Mouse (Mus musculus) stomach, postnatal 0 days (tissue): ENCODE data around the gene Ciapin1. TPM values are rescaled to one million over a fixed set of nuclear protein-coding genes. Genes with fewer than 3 reads are reported as not detected.

ENCODE experiments used
- ATAC-seq: fragments of 200-750 bp; cut with Nextera tagmentation; 2 replicates; pipeline ENCODE4 v1.8.0; 2017; ENCODE audit not compliant: low FRiP score, low TSS enrichment
- DNase-seq: peaks from one replicate; pipeline ENCODE4 v3.0.0-alpha.2; 2016; ENCODE audit warnings: low spot score
- H3K27ac ChIP-seq: fragments of 300-500 bp; sonication (generic); replicated peaks from 2 replicates; pipeline ENCODE4 v1.5.1; 2014; ENCODE audit warnings: mild to moderate bottlenecking, control low read depth
- H3K27me3 ChIP-seq: fragments of 300-500 bp; sonication (generic); 2 replicates; pipeline ENCODE4 v1.6.1; 2014; ENCODE audit warnings: low read length; ENCODE audit not compliant: control insufficient read depth, insufficient read depth
- H3K36me3 ChIP-seq: fragments of 300-500 bp; sonication (generic); 2 replicates; pipeline ENCODE4 v1.6.1; 2014; ENCODE audit warnings: low read length, mixed read lengths; ENCODE audit not compliant: control insufficient read depth, insufficient read depth
- H3K4me1 ChIP-seq: fragments of 300-500 bp; sonication (generic); replicated peaks from 2 replicates; pipeline ENCODE4 v1.6.1; 2014; ENCODE audit warnings: antibody characterized with exemption; ENCODE audit not compliant: control insufficient read depth, insufficient read depth
- H3K4me2 ChIP-seq: fragments of 300-500 bp; sonication (generic); replicated peaks from 2 replicates; pipeline ENCODE4 v1.6.1; 2014; ENCODE audit warnings: low read depth, mild to moderate bottlenecking, control low read depth, moderate library complexity
- H3K4me3 ChIP-seq: fragments of 300-500 bp; sonication (generic); 2 replicates; pipeline ENCODE4 v1.5.1; 2014; ENCODE audit warnings: low read depth, low read length, control low read depth
- H3K9ac ChIP-seq: fragments of 300-500 bp; sonication (generic); 2 replicates; pipeline ENCODE4 v1.6.1; 2014; ENCODE audit warnings: mild to moderate bottlenecking, low read length, control low read depth, mixed read lengths
- H3K9me3 ChIP-seq: fragments of 300-500 bp; sonication (generic); 2 replicates; pipeline ENCODE4 v1.6.1; 2016; ENCODE audit warnings: low read length; ENCODE audit not compliant: control insufficient read depth
- CTCF ChIP-seq: IDR thresholded peaks from 2 replicates; pipeline ENCODE4 v1.5.1; 2016; ENCODE audit warnings: antibody characterized with exemption, low read depth, mild to moderate bottlenecking, moderate library complexity
- EP300 ChIP-seq: optimal IDR thresholded peaks from 2 replicates; pipeline ENCODE3; 2016; ENCODE audit warnings: antibody characterized with exemption
- WGBS: fragments of 180-500 bp; shearing (Covaris S2); extraction: QIAGEN DNeasy Blood & Tissue Kit; methylation state at CpG from one replicate; pipeline ENCODE4 v1.1.7; 2014; 5-methylcytosine and 5-hydroxymethylcytosine counted together
- polyA plus RNA-seq: library from polyadenylated mRNA; unstranded; fragments of >200 nt; fragmentation: Nextera tagmentation; extraction: Ambion mirVana; gene quantifications from 2 replicates; pipeline ENCODE4 v1.2.1, GENCODE M21; 2015

The Ciapin1 gene
- polyA plus RNA-seq, 1 experiment from 2014 or later = 58.8 TPM

DNA sequence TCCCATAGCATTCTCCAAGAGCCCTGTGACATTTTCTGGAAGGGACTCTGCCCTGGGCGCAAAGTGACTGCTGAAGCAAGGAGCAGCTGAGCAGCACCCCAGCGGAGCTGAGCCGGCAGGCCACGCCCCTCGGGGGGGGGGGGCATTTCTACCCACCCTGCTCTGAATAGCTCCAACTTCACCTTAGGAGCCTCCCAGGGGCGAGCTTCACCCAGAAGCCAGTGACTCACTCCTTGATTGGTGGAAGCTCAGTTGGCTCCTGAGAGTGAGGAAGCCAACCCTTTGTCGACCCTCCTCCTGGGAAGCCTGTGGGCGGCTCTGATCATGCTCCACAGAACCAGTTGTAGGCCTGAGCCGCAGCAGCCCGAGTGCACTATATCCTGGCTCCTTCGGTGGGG, 56.3 kb downstream of the Ciapin1 start:
- H3K4me1 ChIP-seq = no peaks in the 10 kb centered on the region; the same call in 1 of the 2 replicates
- H3K9me3 ChIP-seq = no peaks in the 10 kb centered on the region
- no peak overlapping the region for H3K9ac ChIP-seq
- peak overlapping the region; percentile 23; the same call in 1 of the 2 replicates for H3K4me2 ChIP-seq
- no peaks in the 10 kb centered on the region for H3K27me3 ChIP-seq
- 10% methylated on average over 11 of the region's 11 CpGs for WGBS
- TF ChIP-seq EP300 (no peak), CTCF (no peak)
- peak; percentile 89 for DNase-seq
- ATAC-seq = peak; percentile 83
- H3K36me3 ChIP-seq = no peaks in the 10 kb centered on the region
- peak overlapping the region; percentile 75 for H3K27ac ChIP-seq
- no peak overlapping the region for H3K4me3 ChIP-seq

DNA sequence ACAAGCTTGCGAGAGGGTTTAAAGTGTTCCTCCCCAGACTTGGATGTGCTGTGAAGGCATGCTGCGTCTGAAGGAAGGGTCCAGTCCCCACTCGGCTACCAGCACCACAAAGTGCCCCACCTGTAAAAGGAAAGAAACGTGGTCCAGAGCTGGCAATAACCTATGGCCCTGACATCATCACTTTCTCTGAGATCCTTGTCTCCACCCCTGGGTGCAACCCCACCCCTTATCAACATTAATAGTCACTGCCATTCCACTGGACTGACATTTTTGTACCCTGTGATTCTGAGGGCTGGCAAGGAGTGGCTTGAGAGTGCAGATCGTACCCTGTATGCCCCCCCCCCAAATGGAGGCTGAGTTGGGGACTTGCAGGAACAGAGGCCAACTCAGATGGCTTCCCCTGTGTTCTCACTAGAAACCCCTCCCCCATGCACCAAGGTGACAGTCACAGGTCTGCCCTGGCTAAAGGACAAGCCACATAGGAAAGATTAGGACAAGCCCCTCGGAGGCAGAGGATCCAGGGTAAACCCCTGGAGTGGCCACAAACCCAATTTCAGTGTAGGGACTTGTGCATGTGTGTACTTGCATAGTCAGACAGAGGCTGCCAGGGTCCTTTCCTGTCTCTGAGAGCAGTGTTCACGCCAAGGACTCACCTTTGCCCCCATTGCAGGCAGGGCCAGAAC, 56.9 kb downstream of the Ciapin1 start:
- no peaks in the 10 kb centered on the region for H3K27me3 ChIP-seq
- WGBS = 50% methylated on average over 7 of the region's 7 CpGs
- no peak overlapping the region for H3K4me2 ChIP-seq
- H3K27ac ChIP-seq = peak overlapping the region; percentile 75
- no peaks in the 10 kb centered on the region; the same call in 1 of the 2 replicates for H3K4me1 ChIP-seq
- TF ChIP-seq EP300 (no peak), CTCF (no peak)
- ATAC-seq (peak; percentile 18), DNase-seq (peak; percentile 37)
- H3K9me3 ChIP-seq = no peaks in the 10 kb centered on the region
- no peaks in the 10 kb centered on the region for H3K36me3 ChIP-seq
- H3K4me3 ChIP-seq = no peak overlapping the region
- no peak overlapping the region for H3K9ac ChIP-seq

DNA sequence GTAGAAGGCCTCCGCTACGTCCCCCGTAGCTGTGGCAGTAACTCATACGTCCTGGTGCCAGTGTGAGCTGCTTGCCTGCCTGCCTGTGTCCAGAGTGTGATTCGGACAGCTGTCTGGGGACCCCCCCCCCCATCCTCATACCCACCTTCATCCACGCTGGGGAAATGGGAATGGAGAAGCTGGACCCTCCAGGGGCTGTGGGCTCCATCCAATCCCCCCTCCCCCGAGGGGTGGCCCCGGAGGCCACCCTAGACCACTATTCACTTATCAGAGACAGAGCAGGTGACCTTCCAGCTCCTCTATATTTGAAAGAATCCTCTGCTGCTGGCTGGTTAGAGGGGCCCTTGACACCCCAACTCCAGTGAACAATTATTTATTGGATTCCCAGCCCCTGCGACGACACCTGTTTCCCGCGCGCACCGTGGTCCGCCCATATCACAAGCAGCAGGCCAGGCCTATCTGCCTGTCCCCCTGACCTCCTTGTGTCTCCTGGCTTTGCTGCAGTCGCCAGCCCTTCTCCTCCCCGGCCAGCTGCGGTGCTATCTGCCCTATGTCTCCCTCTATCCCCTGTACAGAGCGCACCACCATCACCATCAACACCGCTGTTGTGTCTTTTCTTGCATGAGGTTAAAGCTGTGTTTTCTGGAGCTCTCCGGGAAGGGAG, 57.5 kb downstream of the Ciapin1 start:
- H3K4me3 ChIP-seq = no peak overlapping the region
- no peak for DNase-seq
- TF ChIP-seq EP300 (no peak), CTCF (no peak)
- no peaks in the 10 kb centered on the region for H3K9me3 ChIP-seq
- H3K36me3 ChIP-seq = no peaks in the 10 kb centered on the region
- H3K27me3 ChIP-seq = no peaks in the 10 kb centered on the region
- no peak overlapping the region for H3K4me2 ChIP-seq
- no peaks in the 10 kb centered on the region; the same call in 1 of the 2 replicates for H3K4me1 ChIP-seq
- 84% methylated on average over 21 of the region's 21 CpGs for WGBS
- no peak overlapping the region for H3K9ac ChIP-seq
- peak overlapping the region; percentile 53; the same call in 1 of the 2 replicates for H3K27ac ChIP-seq
- no peak for ATAC-seq

DNA sequence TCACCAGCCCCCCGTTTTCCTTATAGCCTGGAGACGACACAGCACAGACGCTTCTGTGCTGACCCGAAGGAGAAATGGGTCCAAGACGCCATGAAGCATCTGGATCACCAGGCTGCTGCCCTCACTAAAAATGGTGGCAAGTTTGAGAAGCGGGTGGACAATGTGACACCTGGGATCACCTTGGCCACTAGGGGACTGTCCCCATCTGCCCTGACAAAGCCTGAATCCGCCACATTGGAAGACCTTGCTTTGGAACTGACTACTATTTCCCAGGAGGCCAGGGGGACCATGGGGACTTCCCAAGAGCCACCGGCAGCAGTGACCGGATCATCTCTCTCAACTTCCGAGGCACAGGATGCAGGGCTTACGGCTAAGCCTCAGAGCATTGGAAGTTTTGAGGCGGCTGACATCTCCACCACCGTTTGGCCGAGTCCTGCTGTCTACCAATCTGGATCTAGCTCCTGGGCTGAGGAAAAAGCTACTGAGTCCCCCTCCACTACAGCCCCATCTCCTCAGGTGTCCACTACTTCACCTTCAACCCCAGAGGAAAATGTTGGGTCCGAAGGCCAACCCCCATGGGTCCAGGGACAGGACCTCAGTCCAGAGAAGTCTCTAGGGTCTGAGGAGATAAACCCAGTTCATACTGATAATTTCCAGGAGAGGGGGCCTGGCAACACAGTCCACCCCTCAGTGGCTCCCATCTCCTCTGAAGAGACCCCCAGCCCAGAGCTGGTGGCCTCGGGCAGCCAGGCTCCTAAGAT, 58.4 kb downstream of the Ciapin1 start:
- Histone ChIP-seq H3K4me3 (no peak overlapping the region), H3K27me3 (no peaks in the 10 kb centered on the region), H3K27ac (no peak overlapping the region), H3K36me3 (no peaks in the 10 kb centered on the region), H3K4me1 (no peaks in the 10 kb centered on the region; the same call in 1 of the 2 replicates), H3K9me3 (no peaks in the 10 kb centered on the region), H3K4me2 (no peak overlapping the region), H3K9ac (no peak overlapping the region)
- DNase-seq (no peak), ATAC-seq (no peak)
- no peak for TF ChIP-seq EP300
- TF ChIP-seq CTCF = no peak
- 90% methylated on average over 16 of the region's 16 CpGs for WGBS

DNA sequence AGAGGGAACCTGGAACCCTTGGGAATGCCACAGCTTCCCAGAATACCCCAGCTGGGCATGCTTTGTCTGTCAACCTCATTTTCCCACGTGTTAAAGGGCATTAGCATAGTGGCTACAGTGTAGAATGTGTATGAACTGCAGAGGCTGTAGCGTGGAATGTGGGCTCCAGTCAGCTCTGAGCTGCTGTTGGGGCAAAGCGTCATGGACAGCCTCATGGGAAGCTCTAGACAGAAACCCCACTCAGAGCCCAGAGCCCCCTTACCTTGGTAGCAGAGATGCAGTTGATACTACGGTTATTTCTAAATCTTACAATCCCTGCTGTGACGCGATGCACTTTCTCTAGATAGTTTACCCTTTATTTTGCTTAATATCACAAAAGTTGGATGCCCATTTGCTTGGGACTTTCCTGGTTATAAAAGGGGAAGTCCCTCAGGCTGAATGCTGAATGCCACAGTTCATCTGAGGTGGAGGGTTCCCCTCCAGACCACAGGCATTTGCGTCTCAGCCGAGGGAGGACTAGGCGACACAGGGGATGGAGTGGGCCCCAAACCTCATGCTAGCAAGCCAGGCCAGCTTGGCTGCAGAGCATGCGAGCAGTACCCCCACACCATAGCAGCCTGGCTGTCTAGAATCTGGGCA, 59.1 kb downstream of the Ciapin1 start:
- 67% methylated on average over 10 of the region's 10 CpGs for WGBS
- ATAC-seq (no peak), DNase-seq (no peak)
- no peak overlapping the region for H3K9ac ChIP-seq
- no peaks in the 10 kb centered on the region for H3K36me3 ChIP-seq
- TF ChIP-seq CTCF (no peak), EP300 (no peak)
- H3K4me1 ChIP-seq = no peaks in the 10 kb centered on the region; the same call in 1 of the 2 replicates
- H3K27ac ChIP-seq = peak overlapping the region; percentile 75
- H3K4me3 ChIP-seq = no peak overlapping the region
- no peaks in the 10 kb centered on the region for H3K27me3 ChIP-seq
- H3K9me3 ChIP-seq = no peaks in the 10 kb centered on the region
- no peak overlapping the region for H3K4me2 ChIP-seq
